Mouse (Mus musculus): ENCODE measurements around the gene Sh3glb2. TPM values are rescaled to one million over a fixed set of nuclear protein-coding genes. Genes with fewer than 3 reads are reported as not detected.

The Sh3glb2 gene
- 154 TPM for polyA plus RNA-seq (2017; shearing (Covaris generic))

GRCm38 (mm10) chr2:30358533-30359531 lies at the start of gene Sh3glb2:
Gene Sh3glb2 (minus strand): TSS chr2:30359337.

GRCm38 (mm10) chr2:30392114-30392576 lies 33.0 kb upstream of the Sh3glb2 start, which contains the start of gene Dolpp1:
Gene Dolpp1 (plus strand): TSS chr2:30392254.

GRCm38 (mm10) chr2:30363773-30364650 lies 4.9 kb upstream of the Sh3glb2 start, which contains the start of gene Miga2:
Gene Miga2 (plus strand): TSS chr2:30364233.

Other genes with a start within 250 kb of the Sh3glb2 start
- 69.3 TPM for gene Zer1, start 234.8 kb downstream of the Sh3glb2 start, polyA plus RNA-seq (2017; shearing (Covaris generic))
- gene Tbc1d13, start 225.6 kb downstream of the Sh3glb2 start, polyA plus RNA-seq (2017; shearing (Covaris generic)), result 6.8 TPM
- 23.8 TPM for gene Endog, start 187.8 kb downstream of the Sh3glb2 start, polyA plus RNA-seq (2017; shearing (Covaris generic))
- gene Spout1, start 180.9 kb downstream of the Sh3glb2 start, polyA plus RNA-seq (2017; shearing (Covaris generic)), result 42.2 TPM
- gene Kyat1, start 153.5 kb downstream of the Sh3glb2 start, polyA plus RNA-seq (2017; shearing (Covaris generic)), result 17.1 TPM
- 6.6 TPM for gene Lrrc8a, start 121.6 kb downstream of the Sh3glb2 start, polyA plus RNA-seq (2017; shearing (Covaris generic))
- 6.8 TPM for gene Gm28035, start 118.8 kb downstream of the Sh3glb2 start, polyA plus RNA-seq (2017; shearing (Covaris generic))
- 6.3 TPM for gene Phyhd1, start 93.1 kb downstream of the Sh3glb2 start, polyA plus RNA-seq (2017; shearing (Covaris generic))
- gene Gm28038, start 78.3 kb downstream of the Sh3glb2 start, polyA plus RNA-seq (2017; shearing (Covaris generic)), result 4.4 TPM
- gene Dolk, start 73.0 kb downstream of the Sh3glb2 start, polyA plus RNA-seq (2017; shearing (Covaris generic)), result 17.0 TPM
- gene Nup188, start 72.9 kb downstream of the Sh3glb2 start, polyA plus RNA-seq (2017; shearing (Covaris generic)), result 21.9 TPM
- gene Miga2, start 4.9 kb upstream of the Sh3glb2 start, polyA plus RNA-seq (2017; shearing (Covaris generic)), result 12.9 TPM
- gene Dolpp1, start 32.9 kb upstream of the Sh3glb2 start, polyA plus RNA-seq (2017; shearing (Covaris generic)), result 32.8 TPM
- 8.1 TPM for gene Crat, start 56.5 kb upstream of the Sh3glb2 start, polyA plus RNA-seq (2017; shearing (Covaris generic))
- gene Ptpa, start 56.7 kb upstream of the Sh3glb2 start, polyA plus RNA-seq (2017; shearing (Covaris generic)), result 113 TPM
- 1.9 TPM for gene Ier5l, start 114.9 kb upstream of the Sh3glb2 start, polyA plus RNA-seq (2017; shearing (Covaris generic))
- gene Cstad, start 235.7 kb upstream of the Sh3glb2 start, polyA plus RNA-seq (2017; shearing (Covaris generic)), result 1.4 TPM